Mouse (Mus musculus): Measurements from ENCODE around the gene Grm7.

- TF ChIP-seq CTCF (IDR thresholded peaks at IDR 0.05; ENCODE audit: low read depth) (no peak), EP300 (IDR thresholded peaks at IDR 0.05; ENCODE audit: low read depth) (no peak)
Observed at GRCm38 (mm10) chr6:110776046-110776445, 130.7 kb downstream of the Grm7 start.
